Mouse (Mus musculus) stomach, postnatal 0 days (tissue): Measurements from ENCODE around the gene Gal3st2b.
"Not testable (repeated sequence)": the region's sequence is repeated elsewhere in the genome, so short reads cannot be mapped to it uniquely, and the experiment has no call there.

Experiments used
- CTCF ChIP-seq: IDR thresholded peaks from 2 replicates; pipeline ENCODE4 v1.5.1; 2016; ENCODE audit warnings: antibody characterized with exemption, low read depth, mild to moderate bottlenecking, moderate library complexity
- EP300 ChIP-seq: optimal IDR thresholded peaks from 2 replicates; pipeline ENCODE3; 2016; ENCODE audit warnings: antibody characterized with exemption

DNA sequence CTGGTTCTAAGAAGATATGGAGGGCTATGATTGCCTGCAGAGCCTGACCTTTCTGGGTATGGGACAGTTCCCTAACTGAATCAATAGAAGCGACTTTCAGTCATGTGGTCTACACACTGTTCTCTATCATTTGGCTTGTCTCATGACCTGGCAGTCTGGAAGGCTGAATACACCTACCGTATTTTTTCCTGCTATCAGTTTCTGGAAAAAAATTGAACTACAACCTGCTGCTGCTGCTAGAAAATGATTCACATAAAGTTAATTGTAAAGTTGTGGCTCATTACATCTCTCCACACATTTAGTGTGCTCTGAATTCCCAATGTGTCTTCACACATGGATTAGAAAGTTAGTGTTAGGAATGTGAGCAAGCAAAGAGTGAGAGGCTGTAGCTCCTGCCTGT is at the start of gene Gal3st2b:
- not testable (repeated sequence) for TF ChIP-seq CTCF, EP300
